Mouse (Mus musculus): ENCODE measurements at regions not wholly inside any gene's neighbourhood (a gene's known extent, or its start where the extent isn't known, plus 50 kb on each side); places are given as distances from the start of the nearest gene placed in this dataset.

GRCm38 (mm10) chr2:160421216-160421911 is 54.5 kb upstream of the Mafb start:
- DNase-seq (ENCODE audit: low spot score in 2 of 2) = peak in 1 of 2 experiments; percentile 20

- no peak for DNase-seq (ENCODE audit: low spot score in 2 of 2)
These were observed 57.6 kb upstream of the Mafb start for GRCm38 (mm10) chr2:160424491-160424890.

GRCm38 (mm10) chr2:160427431-160427830 is 60.6 kb upstream of the Mafb start:
- DNase-seq (ENCODE audit: low spot score in 2 of 2) = no peak

- peak; percentile 82 to 87 for DNase-seq (ENCODE audit: low spot score in 2 of 2)
These were observed 66.4 kb upstream of the Mafb start for GRCm38 (mm10) chr2:160433252-160433651.

GRCm38 (mm10) chr2:160434701-160435100 is 67.8 kb upstream of the Mafb start:
- no peak for DNase-seq (ENCODE audit: low spot score in 2 of 2)

- no peak for DNase-seq (ENCODE audit: low spot score in 2 of 2)
These were observed 68.8 kb upstream of the Mafb start for GRCm38 (mm10) chr2:160435622-160436021.

- no peak for DNase-seq (ENCODE audit: low spot score in 2 of 2)
These were observed 72.2 kb upstream of the Mafb start for GRCm38 (mm10) chr2:160439028-160439427.

GRCm38 (mm10) chr2:160440236-160440635 is 73.4 kb upstream of the Mafb start:
- no peak for DNase-seq (ENCODE audit: low spot score in 2 of 2)

- peak in 1 of 2 experiments; percentile 16 for DNase-seq (ENCODE audit: low spot score in 2 of 2)
These were observed 84.2 kb upstream of the Mafb start for GRCm38 (mm10) chr2:160451057-160451456.

GRCm38 (mm10) chr2:160451481-160452238 is 84.8 kb upstream of the Mafb start:
- DNase-seq (ENCODE audit: low spot score in 2 of 2) = peak; percentile 58 to 67

GRCm38 (mm10) chr2:160452239-160452530 is 85.3 kb upstream of the Mafb start:
- no peak for DNase-seq (ENCODE audit: low spot score in 2 of 2)

GRCm38 (mm10) chr2:160452730-160453129 is 85.9 kb upstream of the Mafb start:
- no peak for DNase-seq (ENCODE audit: low spot score in 2 of 2)

- DNase-seq (ENCODE audit: low spot score in 2 of 2) = no peak
These were observed 88.8 kb upstream of the Mafb start for GRCm38 (mm10) chr2:160455617-160456016.

GRCm38 (mm10) chr2:160456681-160457080 is 89.8 kb upstream of the Mafb start:
- no peak for DNase-seq (ENCODE audit: low spot score in 2 of 2)

- no peak for DNase-seq (ENCODE audit: low spot score in 2 of 2)
These were observed 104.7 kb upstream of the Mafb start for GRCm38 (mm10) chr2:160471561-160471960.

GRCm38 (mm10) chr2:160476181-160476580 is 109.3 kb upstream of the Mafb start:
- no peak for DNase-seq (ENCODE audit: low spot score in 2 of 2)

GRCm38 (mm10) chr2:160479240-160479639 is 112.4 kb upstream of the Mafb start:
- no peak for DNase-seq (ENCODE audit: low spot score in 2 of 2)

- no peak for DNase-seq (ENCODE audit: low spot score in 2 of 2)
These were observed 118.2 kb upstream of the Mafb start for GRCm38 (mm10) chr2:160485097-160485496.

GRCm38 (mm10) chr2:160485515-160485914 is 118.7 kb upstream of the Mafb start:
- DNase-seq (ENCODE audit: low spot score in 2 of 2) = no peak

- DNase-seq (ENCODE audit: low spot score in 2 of 2) = peak in 1 of 2 experiments; percentile 5
These were observed 132.9 kb upstream of the Mafb start for GRCm38 (mm10) chr2:160499726-160500125.

GRCm38 (mm10) chr2:160502901-160503300 is 136.0 kb upstream of the Mafb start:
- DNase-seq (ENCODE audit: low spot score in 2 of 2) = no peak

- DNase-seq (ENCODE audit: low spot score in 2 of 2) = no peak
These were observed 136.9 kb upstream of the Mafb start for GRCm38 (mm10) chr2:160503597-160504393.

- DNase-seq (ENCODE audit: low spot score in 2 of 2) = no peak
These were observed 137.5 kb upstream of the Mafb start for GRCm38 (mm10) chr2:160504394-160504657.

Data from right cerebral cortex, adult 2 months (tissue).